Mouse (Mus musculus) cerebellum, postnatal 36 days (tissue): ENCODE results near the gene Atp6v0c.
A peak's percentile ranks its signal among the peaks of the same experiment; 100 is the strongest.
"Not testable (repeated sequence)": the region's sequence is repeated elsewhere in the genome, so short reads cannot be mapped to it uniquely, and the experiment has no call there.

Experiments
- DNase-seq, 2 experiments: peaks; one replicate each; pipeline ENCODE4 v3.0.0; 2021 to 2022; ENCODE audit warnings: mixed read lengths in 2 of 2

Gene Atp6v0c

DNA sequence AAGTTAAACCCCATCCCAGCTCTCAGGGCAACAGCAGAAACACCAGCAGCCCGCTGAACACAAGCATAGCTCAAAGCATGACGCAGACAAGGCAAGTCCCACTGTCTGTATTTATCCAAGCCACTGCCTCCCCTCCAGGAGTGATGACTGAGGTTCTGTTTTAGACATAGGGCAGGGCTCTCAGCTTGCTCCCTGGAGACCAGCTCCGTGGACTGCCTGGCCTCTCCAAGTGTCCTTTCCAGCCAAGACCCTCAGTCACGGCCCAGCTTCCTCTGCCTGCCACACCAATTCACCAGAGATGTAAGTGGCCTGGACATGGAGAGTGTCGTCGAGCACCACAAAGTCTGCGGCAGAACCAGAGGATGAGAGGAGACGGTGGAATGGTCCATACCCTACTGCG lies 13.8 kb downstream of the Atp6v0c start:
- DNase-seq = no peak

DNA sequence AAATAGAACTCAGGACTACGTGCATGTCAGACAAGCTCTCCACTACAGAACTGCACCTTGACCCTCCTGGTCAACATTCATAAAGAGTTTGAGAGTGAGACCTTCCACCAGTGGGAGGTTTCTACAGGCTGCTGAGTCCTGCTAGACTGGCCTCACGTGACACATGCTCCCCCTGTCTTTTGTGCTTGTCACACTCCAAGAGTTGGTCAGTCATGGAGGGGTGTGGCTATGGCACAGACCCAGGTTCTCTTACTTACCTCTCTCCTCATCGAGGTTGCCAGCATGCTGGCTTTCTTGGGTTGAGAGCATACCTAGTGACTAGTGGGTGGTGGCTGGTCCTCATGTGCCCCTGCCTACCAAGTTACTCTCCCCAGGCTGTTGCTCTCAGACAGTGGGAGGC lies 15.0 kb downstream of the Atp6v0c start:
- no peak for DNase-seq

DNA sequence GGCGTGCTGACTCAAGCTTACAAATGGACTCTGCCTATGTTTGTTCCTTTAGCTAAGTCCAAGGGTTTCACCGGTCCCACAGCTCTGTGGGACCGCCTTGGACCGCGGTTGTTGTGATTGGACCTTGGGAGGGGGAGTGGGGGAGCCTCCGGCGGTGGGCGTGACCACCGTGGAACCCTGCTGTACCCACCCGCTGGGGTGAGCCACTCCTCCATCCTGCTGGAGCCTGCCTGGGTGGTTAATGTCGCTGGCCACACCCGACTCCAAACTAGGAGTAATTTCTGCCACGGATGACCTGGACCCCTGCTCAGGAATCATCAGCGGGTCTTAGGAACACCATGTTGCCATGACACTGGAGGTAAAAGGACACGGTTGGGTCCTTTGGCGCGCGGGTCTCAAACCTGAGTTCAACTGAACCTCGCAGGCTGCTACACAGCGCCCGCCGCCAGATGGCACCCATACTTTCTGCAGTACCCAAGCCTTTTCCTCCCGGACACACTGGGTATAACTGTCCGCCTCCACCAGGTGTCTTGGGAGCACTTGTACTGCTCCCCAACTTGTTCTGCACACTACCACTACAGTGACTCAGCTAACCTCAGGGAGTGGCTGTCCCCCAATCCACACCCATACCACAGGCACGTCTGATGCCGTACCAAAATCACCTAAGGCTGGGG lies 17.5 kb downstream of the Atp6v0c start:
- DNase-seq = peak; percentile 82

- no peak for DNase-seq
Observed at GRCm38 (mm10) chr17:24151382-24151781, 18.1 kb downstream of the Atp6v0c start.

DNA sequence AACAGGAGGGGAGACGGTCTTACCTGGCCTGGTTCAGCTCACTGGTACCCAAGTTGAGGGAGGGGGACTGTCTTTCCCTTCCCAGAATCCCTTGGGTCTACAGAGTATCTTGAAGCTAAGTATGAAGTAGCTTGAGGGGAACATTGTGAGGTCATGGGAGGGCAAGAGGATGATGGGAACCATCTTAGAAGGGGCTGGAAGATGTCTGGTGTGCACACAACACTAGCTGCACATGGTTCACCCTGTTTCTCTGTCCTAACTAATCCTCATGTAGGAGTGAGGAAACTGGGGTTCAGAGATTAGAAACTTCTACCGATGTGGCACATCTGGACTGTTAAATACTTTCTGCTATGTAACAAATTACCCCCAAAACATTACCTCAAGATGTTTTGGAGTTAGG lies 18.7 kb downstream of the Atp6v0c start, which contains the start of gene Pdpk1:
Gene Pdpk1, minus strand, starts transcription at position 101 of the 400 bp plus-strand sequence.
- no peak for DNase-seq

- DNase-seq = no peak
Observed at GRCm38 (mm10) chr17:24149421-24149820, 20.1 kb downstream of the Atp6v0c start.

DNA sequence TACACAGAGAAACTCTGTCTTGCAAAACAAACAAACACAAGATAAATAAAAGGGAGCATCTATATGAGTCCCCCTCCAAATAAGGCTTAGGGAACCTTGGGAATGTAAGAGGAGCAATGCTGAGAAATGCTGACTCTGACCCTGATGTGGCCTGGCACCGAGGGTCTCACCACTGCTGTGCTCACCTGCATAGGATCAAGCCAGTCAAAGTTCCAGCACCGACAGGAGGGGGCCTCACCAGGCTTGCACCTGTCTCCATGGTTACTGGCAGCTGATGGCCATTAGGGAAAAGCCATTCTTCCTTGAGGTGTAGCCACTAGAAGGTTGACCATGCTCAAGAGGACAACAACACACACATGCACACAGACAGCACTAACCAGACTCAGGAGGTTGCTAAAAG lies 26.6 kb downstream of the Atp6v0c start:
- DNase-seq = no peak

- DNase-seq = peak; percentile 96 to 99
Observed at GRCm38 (mm10) chr17:24141425-24141920, 28.0 kb downstream of the Atp6v0c start.

DNA sequence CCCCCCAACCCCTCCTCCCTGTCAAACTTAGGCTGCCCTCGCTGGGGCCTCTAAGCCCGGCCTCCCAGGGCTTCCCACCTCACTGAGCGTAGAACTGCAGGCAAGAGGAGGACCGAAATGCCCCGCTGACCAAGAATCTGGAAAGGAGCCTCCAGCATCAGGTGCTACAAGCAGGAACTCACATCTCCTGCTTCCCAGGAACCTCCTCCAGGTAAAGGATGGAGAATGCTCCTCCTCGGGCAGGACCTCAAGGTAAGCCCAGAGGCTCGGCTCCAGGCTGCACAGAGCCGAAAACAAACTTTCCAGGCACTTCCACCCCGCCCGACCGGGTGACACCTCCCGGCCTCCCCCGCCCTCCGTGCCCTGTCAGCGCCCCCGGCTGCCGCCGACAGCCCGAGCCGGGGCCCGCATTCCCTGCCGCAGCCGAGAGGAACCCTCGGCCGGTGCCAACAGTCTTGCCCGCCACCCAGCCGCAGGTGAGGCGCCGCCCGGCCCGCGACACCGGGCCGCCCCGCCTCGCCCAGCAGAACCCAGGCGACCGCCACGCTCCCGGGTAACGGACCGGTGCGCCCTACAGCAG lies 28.6 kb downstream of the Atp6v0c start:
- no peak for DNase-seq

DNA sequence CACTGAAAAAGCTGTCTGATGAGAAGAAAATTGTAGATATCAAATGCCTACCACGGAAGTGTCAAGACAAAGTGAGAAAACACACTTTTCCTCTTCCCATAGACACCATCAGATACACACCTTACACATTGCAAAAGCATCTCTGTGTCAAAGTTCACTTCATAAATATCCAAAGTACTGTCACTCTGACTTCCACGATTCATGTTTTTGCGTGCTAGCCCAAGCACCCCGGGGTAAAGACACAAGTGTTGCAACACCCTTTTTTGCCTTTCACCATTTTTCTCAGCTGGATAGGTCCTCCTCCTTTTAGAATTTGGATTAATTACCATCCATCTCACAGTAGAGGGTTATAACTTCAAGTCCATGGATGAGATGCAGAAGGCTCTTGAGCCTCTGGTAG lies 29.5 kb downstream of the Atp6v0c start:
- DNase-seq = no peak

DNA sequence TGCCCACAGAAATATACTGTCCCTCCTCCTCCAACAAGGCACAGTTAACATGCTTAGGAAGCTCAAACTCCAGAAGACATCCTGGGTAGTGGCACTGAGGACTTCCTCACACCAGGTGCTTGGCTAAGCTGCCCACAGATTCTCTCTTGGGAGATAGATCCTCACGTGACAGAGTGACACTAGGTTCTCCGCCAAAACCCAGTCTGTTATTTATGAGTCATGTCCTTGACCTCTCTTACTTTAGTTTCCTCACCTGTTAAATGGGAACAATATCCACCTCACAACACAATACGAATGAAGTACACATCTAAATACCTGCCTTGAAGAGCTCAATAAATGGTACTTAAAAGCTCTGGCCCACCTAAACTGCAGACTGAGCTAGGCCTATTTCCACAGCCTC lies 30.2 kb downstream of the Atp6v0c start:
- DNase-seq = no peak

DNA sequence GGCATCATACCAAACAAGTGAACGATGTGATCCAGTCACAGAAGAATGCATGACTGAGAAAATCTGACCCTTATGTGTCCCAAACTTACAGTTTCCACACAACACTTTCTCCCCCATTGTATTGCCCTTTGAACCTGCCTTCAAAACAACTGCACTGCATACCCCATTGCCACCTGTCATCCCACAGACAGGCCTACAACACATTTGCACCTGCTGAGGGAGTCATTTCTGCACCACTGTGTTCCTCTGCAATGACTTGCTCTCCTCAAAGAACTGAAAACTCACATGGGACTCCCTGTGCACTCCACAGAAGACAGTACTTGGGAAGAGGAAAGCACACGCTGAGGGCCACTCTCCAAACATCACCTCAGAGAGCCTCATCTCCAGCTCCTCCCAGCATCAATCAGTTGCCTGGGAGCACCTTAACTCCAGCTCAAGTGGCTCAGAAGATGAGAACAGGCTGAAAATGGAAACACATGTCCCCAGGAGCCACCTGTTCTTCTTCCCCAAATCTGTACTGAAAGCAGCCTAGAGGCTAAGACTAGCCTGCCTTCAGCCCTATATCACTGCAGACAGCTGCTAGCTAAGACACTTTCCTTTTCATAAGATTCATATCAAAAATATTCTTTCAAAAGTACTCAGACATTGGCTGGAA lies 32.1 kb downstream of the Atp6v0c start:
- DNase-seq = no peak

- DNase-seq = no peak
Observed at GRCm38 (mm10) chr17:24134062-24134461, 35.4 kb downstream of the Atp6v0c start.

GRCm38 (mm10) chr17:24132919-24133318 lies 36.6 kb downstream of the Atp6v0c start:
- DNase-seq = not testable (repeated sequence)

DNA sequence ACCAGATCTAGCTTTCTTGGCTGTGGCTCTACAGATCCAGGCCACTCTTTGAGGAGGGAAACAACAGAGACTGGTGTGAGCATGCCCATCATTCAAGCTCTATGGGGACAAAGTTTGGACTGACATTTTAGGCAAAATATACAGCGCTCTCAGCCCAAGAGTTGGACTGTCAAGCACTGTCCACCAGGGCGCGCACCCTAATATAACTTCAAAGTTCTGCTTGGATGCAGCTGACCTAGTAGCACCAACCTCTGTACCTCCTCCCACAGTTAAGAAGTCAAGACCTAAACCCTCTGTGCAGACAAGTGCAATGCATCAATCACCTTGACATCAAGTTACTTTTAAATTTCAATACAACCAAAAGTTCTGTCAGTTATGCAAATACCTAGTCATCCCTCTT lies 37.9 kb downstream of the Atp6v0c start:
- DNase-seq = no peak

GRCm38 (mm10) chr17:24129246-24129645 lies 40.3 kb downstream of the Atp6v0c start:
- not testable (repeated sequence) for DNase-seq

DNA sequence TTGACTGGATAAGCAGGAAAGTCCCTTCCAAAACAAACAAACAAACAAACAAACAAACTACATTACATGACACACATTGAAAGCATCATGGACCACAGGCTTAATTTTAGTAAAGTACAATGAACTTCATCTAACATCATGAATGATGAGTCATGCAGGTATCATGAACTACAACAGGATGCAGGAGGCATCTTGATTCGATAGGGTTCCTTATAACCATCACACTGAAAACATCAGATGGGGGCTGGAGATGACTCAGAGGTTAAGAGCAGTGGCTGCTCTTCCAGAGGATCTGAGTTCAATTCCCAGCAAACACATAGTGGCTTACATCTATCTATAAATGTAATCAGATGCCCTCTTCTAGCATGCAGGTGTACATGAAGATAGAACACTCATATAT lies 41.9 kb downstream of the Atp6v0c start:
- no peak for DNase-seq

DNA sequence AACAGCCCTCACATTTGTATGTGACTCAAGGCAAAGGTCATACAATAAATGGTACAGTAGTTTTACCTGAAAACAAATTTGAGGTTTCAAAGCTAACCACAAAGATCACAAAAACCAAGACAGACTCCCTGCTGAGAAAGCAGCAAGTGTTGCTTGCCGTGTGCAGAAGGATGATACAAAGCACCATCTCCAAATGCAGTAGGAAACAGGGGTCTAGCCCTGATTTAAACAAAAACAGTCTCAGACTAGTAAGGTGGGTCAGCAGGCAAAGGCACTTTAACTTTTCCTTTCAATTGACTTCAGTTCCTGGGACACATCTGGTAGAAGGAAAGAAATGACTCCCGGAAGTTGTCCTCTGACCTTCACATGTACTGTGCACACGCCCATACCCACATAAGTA lies 42.7 kb downstream of the Atp6v0c start:
- DNase-seq = no peak

DNA sequence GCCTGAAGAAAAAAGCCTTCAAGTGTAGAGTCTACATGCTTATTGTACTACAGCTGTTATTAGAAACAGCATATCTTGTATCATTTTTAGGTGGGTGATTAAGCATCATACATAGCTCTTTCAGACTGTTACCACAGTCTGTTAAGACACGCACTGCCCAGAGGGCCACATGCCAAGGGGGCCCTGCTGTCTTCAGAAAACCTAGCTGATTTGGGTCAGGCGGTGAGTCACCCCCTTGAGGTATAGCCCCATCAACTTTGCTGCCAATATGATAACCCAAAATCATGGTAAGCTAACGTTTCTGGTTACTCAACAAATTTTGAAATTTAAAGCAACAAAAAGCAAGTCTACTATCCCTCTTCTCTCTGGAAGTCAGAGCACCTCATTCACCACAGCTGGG lies 50.1 kb downstream of the Atp6v0c start:
- no peak for DNase-seq
